Mouse (Mus musculus): Measurements from ENCODE around the gene Serf1.
"Not testable (repeated sequence)": the region's sequence is repeated elsewhere in the genome, so short reads cannot be mapped to it uniquely, and the experiment has no call there.

Gene Serf1

GRCm38 (mm10) chr13:100107652-100108472 is at the start of gene Serf1:
Serf1 (plus strand) TSS chr13:100108012.
- in situ Hi-C loops (cut with MboI; ENCODE audit: low sequenced_read_pairs) = no loop called here

GRCm38 (mm10) chr13:100063936-100064335 is 43.9 kb upstream of the Serf1 start:
- in situ Hi-C loops (cut with MboI; ENCODE audit: low sequenced_read_pairs) = no loop called here

- in situ Hi-C loops (cut with MboI; ENCODE audit: low sequenced_read_pairs) = no loop called here
These were observed 40.0 kb upstream of the Serf1 start for GRCm38 (mm10) chr13:100067821-100068220.

GRCm38 (mm10) chr13:100071473-100071872 is 36.3 kb upstream of the Serf1 start:
- in situ Hi-C loops (cut with MboI; ENCODE audit: low sequenced_read_pairs) = no loop called here

- in situ Hi-C loops (cut with MboI; ENCODE audit: low sequenced_read_pairs) = no loop called here
These were observed 9.0 kb upstream of the Serf1 start for GRCm38 (mm10) chr13:100098808-100099207.

- in situ Hi-C loops (cut with MboI; ENCODE audit: low sequenced_read_pairs) = no loop called here
These were observed 4.7 kb upstream of the Serf1 start for GRCm38 (mm10) chr13:100103052-100103658.

- in situ Hi-C loops (cut with MboI; ENCODE audit: low sequenced_read_pairs) = no loop called here
These were observed 4.0 kb upstream of the Serf1 start, which contains the start of gene Bdp1 for GRCm38 (mm10) chr13:100103748-100104254. Bdp1 (minus strand) TSS chr13:100104070.

- in situ Hi-C loops (cut with MboI; ENCODE audit: low sequenced_read_pairs) = loop anchor here (10.0 kb wide), 1 partner anchor 302 kb away; no protein-coding TSS in a partner anchor
These were observed 4.6 kb downstream of the Serf1 start for GRCm38 (mm10) chr13:100112218-100112972.

- in situ Hi-C loops (cut with MboI; ENCODE audit: low sequenced_read_pairs) = no loop called here
These were observed 16.2 kb downstream of the Serf1 start for GRCm38 (mm10) chr13:100123970-100124369.

GRCm38 (mm10) chr13:100124423-100125257 is 16.8 kb downstream of the Serf1 start, which contains the start of gene Smn1:
Smn1 (plus strand) TSS chr13:100124852.
- in situ Hi-C loops (cut with MboI; ENCODE audit: low sequenced_read_pairs) = no loop called here

GRCm38 (mm10) chr13:100125258-100125643 is 17.4 kb downstream of the Serf1 start:
- in situ Hi-C loops (cut with MboI; ENCODE audit: low sequenced_read_pairs) = no loop called here

GRCm38 (mm10) chr13:100141646-100142314 is 34.0 kb downstream of the Serf1 start:
- in situ Hi-C loops (cut with MboI; ENCODE audit: low sequenced_read_pairs) = no loop called here

GRCm38 (mm10) chr13:100152659-100153058 is 44.8 kb downstream of the Serf1 start:
- in situ Hi-C loops (cut with MboI; ENCODE audit: low sequenced_read_pairs) = no loop called here

GRCm38 (mm10) chr13:100156624-100157023 is 48.8 kb downstream of the Serf1 start:
- in situ Hi-C loops (cut with MboI; ENCODE audit: low sequenced_read_pairs) = no loop called here

GRCm38 (mm10) chr13:100161171-100161870 is 53.5 kb downstream of the Serf1 start:
- in situ Hi-C loops (cut with MboI; ENCODE audit: low sequenced_read_pairs) = not testable (repeated sequence)

GRCm38 (mm10) chr13:100162467-100162866 is 54.7 kb downstream of the Serf1 start:
- in situ Hi-C loops (cut with MboI; ENCODE audit: low sequenced_read_pairs) = not testable (repeated sequence)

Measured in CH12F3 (cell line).